Mouse (Mus musculus) midbrain, embryonic 11.5 days (tissue): ENCODE measurements around the gene Mtx2. TPM values are rescaled to one million over a fixed set of nuclear protein-coding genes. Genes with fewer than 3 reads are reported as not detected.
A peak's percentile ranks its signal among the peaks of the same experiment; 100 is the strongest.

Source experiments
- ATAC-seq: fragments of 200-750 bp; cut with Nextera tagmentation; 2 replicates; pipeline ENCODE4 v1.8.0; 2017; ENCODE audit warnings: moderate TSS enrichment, moderate library complexity; ENCODE audit not compliant: low FRiP score
- DNase-seq: peaks from one replicate; pipeline ENCODE4 v3.0.0; 2015; ENCODE audit warnings: low spot score; ENCODE audit errors: missing footprints
- H3K27ac ChIP-seq: fragments of 300-500 bp; sonication (generic); 2 replicates; pipeline ENCODE4 v1.5.1; 2014; ENCODE audit warnings: low read depth, low read length
- H3K27me3 ChIP-seq: fragments of 300-500 bp; sonication (generic); 2 replicates; pipeline ENCODE4 v1.6.1; 2014; ENCODE audit warnings: mild to moderate bottlenecking, low read length, moderate library complexity, mixed read lengths; ENCODE audit not compliant: control insufficient read depth, insufficient read depth
- H3K36me3 ChIP-seq: fragments of 300-500 bp; sonication (generic); 2 replicates; pipeline ENCODE4 v1.6.1; 2014; ENCODE audit warnings: mild to moderate bottlenecking, low read length, moderate library complexity, mixed read lengths; ENCODE audit not compliant: control insufficient read depth, insufficient read depth
- H3K4me1 ChIP-seq: fragments of 300-500 bp; sonication (generic); 2 replicates; pipeline ENCODE4 v1.6.1; 2014; ENCODE audit warnings: low read length; ENCODE audit not compliant: control insufficient read depth, insufficient read depth
- H3K4me2 ChIP-seq: fragments of 300-500 bp; sonication (generic); 2 replicates; pipeline ENCODE4 v1.6.1; 2014; ENCODE audit warnings: mild to moderate bottlenecking, moderate library complexity
- H3K4me3 ChIP-seq: fragments of 300-500 bp; sonication (generic); 2 replicates; pipeline ENCODE4 v1.5.1; 2014; ENCODE audit warnings: low read depth, low read length
- H3K9ac ChIP-seq: fragments of 300-500 bp; sonication (generic); 2 replicates; pipeline ENCODE4 v1.6.1; 2014; ENCODE audit warnings: low read length
- H3K9me3 ChIP-seq: fragments of 300-500 bp; sonication (generic); 2 replicates; pipeline ENCODE4 v1.6.1; 2016; ENCODE audit warnings: low read length; ENCODE audit not compliant: control insufficient read depth
- WGBS: fragments of 180-500 bp; shearing (Covaris S2); extraction: QIAGEN DNeasy Blood & Tissue Kit; methylation state at CpG from one replicate; pipeline ENCODE4 v1.1.7; 2014; 5-methylcytosine and 5-hydroxymethylcytosine counted together
- polyA plus RNA-seq: library from polyadenylated mRNA; unstranded; fragments of >200 nt; fragmentation: Nextera tagmentation; extraction: Ambion mirVana; gene quantifications from 2 replicates; pipeline ENCODE4 v1.2.1, GENCODE M21; 2014

Mtx2 gene
- polyA plus RNA-seq, 1 experiment from 2014 or later: 124 TPM

DNA sequence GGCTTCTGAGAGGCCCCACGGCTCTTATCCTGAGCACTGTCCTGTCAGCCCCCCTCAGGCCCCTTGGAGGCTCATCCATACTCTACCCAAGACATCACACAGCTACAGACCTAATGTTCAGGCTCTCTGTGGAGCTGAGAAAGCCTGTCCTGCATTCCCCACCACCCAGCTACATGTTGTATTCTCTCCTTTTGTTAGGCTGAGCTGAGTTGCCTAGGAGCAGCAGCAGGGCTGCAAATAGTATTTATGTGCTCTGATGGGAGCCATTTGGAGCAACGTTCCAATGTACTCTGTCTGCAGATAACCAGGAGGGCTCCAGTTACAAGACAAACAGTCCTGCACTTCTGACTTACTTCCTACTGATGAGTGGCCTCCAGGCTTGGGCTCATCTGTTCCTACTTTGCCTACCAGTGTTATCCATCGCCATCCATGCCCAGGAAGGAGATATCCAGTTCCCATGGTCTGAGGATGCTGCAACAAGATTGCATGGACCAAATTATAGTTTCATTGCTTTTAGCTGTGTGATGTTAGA lies 76.2 kb downstream of the Mtx2 start:
- Histone ChIP-seq H3K36me3 (no peaks in the 10 kb centered on the region), H3K4me2 (no peak overlapping the region), H3K9me3 (no peaks in the 10 kb centered on the region), H3K4me3 (no peak overlapping the region), H3K9ac (no peak overlapping the region), H3K4me1 (no peaks in the 10 kb centered on the region), H3K27ac (no peak overlapping the region), H3K27me3 (no peaks in the 10 kb centered on the region)
- peak; percentile 87 for DNase-seq
- ATAC-seq: no peak
- 54% methylated on average over 3 of the region's 3 CpGs for WGBS

DNA sequence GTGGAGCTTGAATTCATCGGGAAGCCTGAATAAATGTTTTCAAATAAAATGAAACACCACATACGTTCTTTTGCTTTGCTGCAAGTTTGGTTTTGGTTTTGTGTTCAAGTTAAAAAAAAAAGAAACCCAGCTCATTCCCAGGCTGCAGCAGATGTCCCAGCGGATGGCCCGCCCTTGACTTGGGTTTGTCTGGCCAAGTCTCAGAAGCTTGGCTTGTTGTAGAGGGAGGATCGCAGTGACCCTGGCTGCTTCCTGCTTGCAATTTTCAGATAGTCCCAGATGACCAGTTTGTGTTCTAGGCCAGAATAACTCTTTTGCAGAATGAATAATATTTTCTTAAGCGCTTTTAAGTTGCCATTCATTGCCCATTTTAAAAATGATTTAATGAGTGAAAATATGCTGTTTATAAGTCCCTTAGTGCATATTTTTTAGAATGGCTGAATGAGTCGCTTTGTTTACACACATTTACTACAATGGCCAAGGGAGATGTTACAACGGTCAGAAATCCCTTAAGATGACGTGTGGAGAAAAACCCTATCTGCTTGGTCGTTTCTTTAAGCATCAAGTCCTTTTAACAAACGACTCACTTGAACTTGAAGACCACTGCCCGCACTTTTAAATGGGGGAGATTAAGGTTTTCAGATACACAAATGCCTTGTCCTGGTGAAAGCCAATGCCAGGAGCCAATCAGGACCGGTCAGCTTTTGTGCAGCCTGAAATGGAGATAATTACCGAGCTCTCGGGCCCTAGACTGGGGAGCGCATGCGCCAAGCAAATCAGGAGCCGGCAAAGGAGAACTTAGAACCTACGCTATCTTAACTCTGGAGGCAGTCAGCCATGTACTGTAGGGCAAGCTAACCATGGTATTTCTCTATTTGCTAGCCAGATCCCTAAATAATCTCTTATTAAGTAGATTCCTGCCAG lies 82.0 kb downstream of the Mtx2 start:
- Histone ChIP-seq H3K4me3 (no peak overlapping the region), H3K4me1 (peaks cover 6% of the 10 kb centered on the region), H3K27ac (no peak overlapping the region), H3K4me2 (no peak overlapping the region), H3K9me3 (no peaks in the 10 kb centered on the region), H3K27me3 (no peaks in the 10 kb centered on the region), H3K9ac (no peak overlapping the region), H3K36me3 (no peaks in the 10 kb centered on the region)
- WGBS: 68% methylated on average over 19 of the region's 19 CpGs
- ATAC-seq (no peak), DNase-seq (no peak)

DNA sequence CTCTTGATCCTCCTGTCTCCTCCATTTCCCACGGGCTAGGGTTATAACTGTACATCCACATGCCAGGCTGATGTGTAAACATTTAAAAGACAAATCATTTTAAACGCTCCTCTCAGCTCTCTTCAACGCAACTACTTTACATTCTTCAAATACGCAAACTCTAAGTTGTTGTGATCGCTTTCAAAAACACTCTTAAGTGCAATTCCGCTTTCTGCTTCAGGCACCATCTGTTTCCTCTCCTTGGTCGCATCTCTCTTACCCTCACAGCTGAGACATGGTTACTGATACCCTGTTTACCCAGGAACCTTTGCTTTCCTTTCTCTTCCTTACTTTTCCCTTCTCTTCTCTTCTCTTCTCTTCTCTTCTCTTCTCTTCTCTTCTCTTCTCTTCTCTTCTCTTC lies 86.4 kb downstream of the Mtx2 start:
- Histone ChIP-seq H3K9ac (no peak overlapping the region), H3K27me3 (no peaks in the 10 kb centered on the region), H3K4me2 (no peak overlapping the region), H3K4me1 (peaks cover 6% of the 10 kb centered on the region), H3K9me3 (no peaks in the 10 kb centered on the region), H3K4me3 (no peak overlapping the region), H3K27ac (no peak overlapping the region), H3K36me3 (no peaks in the 10 kb centered on the region)
- 86% methylated on average over 7 of the region's 7 CpGs for WGBS
- ATAC-seq (no peak), DNase-seq (no peak)

DNA sequence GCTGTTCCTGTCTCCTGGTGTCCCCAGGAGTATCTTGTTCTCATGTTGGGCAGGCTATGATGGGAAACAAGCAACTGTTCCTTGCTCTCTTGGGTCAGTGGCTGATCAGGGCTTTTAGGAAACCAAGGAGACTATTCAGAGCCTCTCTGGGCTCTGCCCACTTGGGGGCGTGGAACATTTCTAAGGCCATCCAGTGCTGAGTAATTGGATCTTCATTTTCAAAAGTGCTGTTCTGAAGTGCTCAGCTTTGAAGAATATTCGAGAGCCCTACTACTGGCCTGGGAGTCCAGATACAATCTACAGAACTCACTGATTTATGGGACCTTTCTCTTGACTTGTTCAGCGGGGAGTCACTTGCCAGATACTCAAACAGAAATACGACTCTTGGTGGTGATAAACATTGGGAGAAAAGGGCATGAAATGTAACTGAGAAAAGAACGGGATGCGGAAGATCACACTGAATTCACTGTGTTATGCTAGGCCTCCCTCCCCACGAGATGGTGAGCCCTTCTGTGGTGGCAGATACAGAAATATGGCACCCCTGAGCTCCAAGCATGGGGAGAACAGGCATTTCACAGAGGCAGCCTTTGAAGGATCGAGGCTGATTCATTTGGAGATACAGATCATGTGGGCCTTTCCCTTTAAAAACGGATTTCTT lies 92.4 kb downstream of the Mtx2 start:
- Histone ChIP-seq H3K4me2 (no peak overlapping the region), H3K4me1 (no peaks in the 10 kb centered on the region), H3K27ac (no peak overlapping the region), H3K27me3 (no peaks in the 10 kb centered on the region), H3K9me3 (no peaks in the 10 kb centered on the region), H3K4me3 (no peak overlapping the region), H3K9ac (no peak overlapping the region), H3K36me3 (no peaks in the 10 kb centered on the region)
- ATAC-seq (no peak), DNase-seq (no peak)
- 78% methylated on average over 9 of the region's 9 CpGs for WGBS

DNA sequence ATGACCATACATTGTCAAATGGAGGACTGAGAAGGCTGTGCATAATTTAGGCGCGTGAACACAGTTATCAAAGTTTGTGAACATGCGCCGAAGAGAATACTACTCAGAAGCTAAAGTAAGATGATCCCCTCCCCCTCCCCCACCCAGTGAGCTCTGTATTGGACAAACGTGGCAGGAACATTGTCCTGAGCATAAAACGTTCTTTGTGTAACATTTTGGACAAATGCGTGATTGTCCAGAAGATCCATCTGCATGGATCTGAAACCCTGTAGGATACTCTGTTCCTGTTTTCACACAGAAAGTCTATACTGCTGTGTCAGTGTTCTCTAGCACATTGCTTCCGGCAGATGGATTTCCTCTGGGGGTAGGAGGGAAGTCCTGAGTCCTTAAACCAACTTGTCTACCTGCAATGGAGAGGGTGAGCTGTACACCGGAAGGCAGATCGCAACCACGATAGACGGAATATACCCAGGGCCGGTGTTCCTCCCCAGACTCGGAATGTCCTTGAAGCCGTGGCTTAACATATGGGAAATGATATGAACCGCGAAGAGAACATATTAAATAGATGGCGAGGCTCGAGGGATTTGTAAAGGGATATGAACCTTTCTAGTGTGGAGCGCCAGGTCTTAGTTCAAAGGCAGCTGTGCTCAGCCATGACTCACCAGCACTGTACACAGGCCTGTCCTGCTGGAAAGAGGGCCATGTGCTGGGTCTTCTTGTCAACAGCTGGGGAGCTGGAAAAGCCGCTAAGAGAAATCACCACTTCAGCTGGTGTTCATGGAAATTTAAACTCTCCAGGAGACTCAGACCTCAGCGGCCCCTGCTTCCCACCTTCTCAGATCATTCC lies 100.6 kb downstream of the Mtx2 start:
- ATAC-seq (no peak), DNase-seq (no peak)
- Histone ChIP-seq H3K4me2 (no peak overlapping the region), H3K9me3 (no peaks in the 10 kb centered on the region), H3K36me3 (no peaks in the 10 kb centered on the region), H3K27ac (no peak overlapping the region), H3K4me3 (no peak overlapping the region), H3K27me3 (no peaks in the 10 kb centered on the region), H3K9ac (no peak overlapping the region), H3K4me1 (no peaks in the 10 kb centered on the region)
- WGBS: 89% methylated on average over 22 of the region's 22 CpGs

Other genes with a start within 250 kb of the Mtx2 start
- gene Lnpk, start 246.4 kb upstream of the Mtx2 start, polyA plus RNA-seq: 56.2 and 58.4 TPM in 2 replicates
- 1.5 and 1.9 TPM in 2 replicates for gene Evx2, start 166.2 kb upstream of the Mtx2 start, polyA plus RNA-seq
- gene Hoxd13, start 157.5 kb upstream of the Mtx2 start, polyA plus RNA-seq: not detected in 2 replicates
- not detected in 2 replicates for gene Hoxd12, start 150.8 kb upstream of the Mtx2 start, polyA plus RNA-seq
- gene Hoxd11, start 146.2 kb upstream of the Mtx2 start, polyA plus RNA-seq: not detected in 2 replicates
- not detected in 2 replicates for gene Hoxd10, start 133.9 kb upstream of the Mtx2 start, polyA plus RNA-seq
- not detected in 2 replicates for gene Hoxd9, start 128.1 kb upstream of the Mtx2 start, polyA plus RNA-seq
- gene Hoxd8, start 121.2 kb upstream of the Mtx2 start, polyA plus RNA-seq: 0.11 TPM in 1 of 2 replicates, not detected in the other
- 0.07 and 0.14 TPM in 2 replicates for gene Hoxd3, start 113.9 kb upstream of the Mtx2 start, polyA plus RNA-seq
- not detected in 2 replicates for gene Hoxd4, start 113.9 kb upstream of the Mtx2 start, polyA plus RNA-seq
- not detected in 2 replicates for gene Gm28230, start 99.1 kb upstream of the Mtx2 start, polyA plus RNA-seq
- gene Hoxd1, start 62.8 kb upstream of the Mtx2 start, polyA plus RNA-seq: not detected in 2 replicates